Mouse (Mus musculus) common myeloid progenitor, adult 5-6 weeks (primary cell): ENCODE data around the gene Gm36079. TPM values are rescaled to one million over a fixed set of nuclear protein-coding genes. Genes with fewer than 3 reads are reported as not detected.
"Not testable (repeated sequence)": the region's sequence is repeated elsewhere in the genome, so short reads cannot be mapped to it uniquely, and the experiment has no call there.

ENCODE experiments used
- ATAC-seq: replicated peaks from 2 replicates; pipeline ENCODE4 v1.8.0; 2016; ENCODE audit warnings: low read depth, mild to moderate bottlenecking, moderate TSS enrichment, inconsistent platforms; ENCODE audit not compliant: poor library complexity, severe bottlenecking
- total RNA-seq: library from RNA; stranded (forward); fragments of 200-1000, 187-1606 nt; gene quantifications from 2 replicates; pipeline ENCODE4 v1.2.3, GENCODE M21; 2017

Gm36079 gene
- total RNA-seq = not detected in 2 replicates

GRCm38 (mm10) chr13:120026911-120027310, at the start of gene Gm36079:
Gene Gm36079, minus strand, starts transcription at chr13:120027011.
- ATAC-seq = not testable (repeated sequence)

GRCm38 (mm10) chr13:120070878-120071277, 44.1 kb upstream of the Gm36079 start:
- peak; percentile 90 for ATAC-seq

- peak; percentile 92 for ATAC-seq
Measured at GRCm38 (mm10) chr13:120070012-120070598, 43.3 kb upstream of the Gm36079 start.

- peak; percentile 100 for ATAC-seq
Measured at GRCm38 (mm10) chr13:120063439-120064089, 36.8 kb upstream of the Gm36079 start.

GRCm38 (mm10) chr13:120062903-120063302, 36.1 kb upstream of the Gm36079 start:
- peak; percentile 34; the same call in 1 of the 2 replicates for ATAC-seq

- ATAC-seq = peak; percentile 29; the same call in 1 of the 2 replicates
Measured at GRCm38 (mm10) chr13:120052085-120052484, 25.3 kb upstream of the Gm36079 start, which contains the start of gene Gm21188. Gene Gm21188, minus strand, starts transcription at chr13:120052194.

- peak; percentile 20 for ATAC-seq
Measured at GRCm38 (mm10) chr13:120048608-120049007, 21.8 kb upstream of the Gm36079 start.

GRCm38 (mm10) chr13:120048186-120048585, 21.4 kb upstream of the Gm36079 start:
- ATAC-seq = peak; percentile 45

- ATAC-seq = peak; percentile 70
Measured at GRCm38 (mm10) chr13:120046422-120047209, 19.8 kb upstream of the Gm36079 start.

- ATAC-seq = peak; percentile 76; the same call in 1 of the 2 replicates
Measured at GRCm38 (mm10) chr13:120041145-120041544, 14.3 kb upstream of the Gm36079 start.

GRCm38 (mm10) chr13:120037881-120038280, 11.1 kb upstream of the Gm36079 start:
- not testable (repeated sequence) for ATAC-seq

GRCm38 (mm10) chr13:120036577-120037115, 9.8 kb upstream of the Gm36079 start:
- not testable (repeated sequence) for ATAC-seq

- not testable (repeated sequence) for ATAC-seq
Measured at GRCm38 (mm10) chr13:120035151-120035550, 8.3 kb upstream of the Gm36079 start.

GRCm38 (mm10) chr13:120034637-120035036, 7.8 kb upstream of the Gm36079 start:
- not testable (repeated sequence) for ATAC-seq

- ATAC-seq = not testable (repeated sequence)
Measured at GRCm38 (mm10) chr13:120033516-120034190, 6.8 kb upstream of the Gm36079 start.

- ATAC-seq = not testable (repeated sequence)
Measured at GRCm38 (mm10) chr13:120031676-120032075, 4.9 kb upstream of the Gm36079 start.

GRCm38 (mm10) chr13:120027368-120027767, 557 bp upstream of the Gm36079 start:
- not testable (repeated sequence) for ATAC-seq

- not testable (repeated sequence) for ATAC-seq
Measured at GRCm38 (mm10) chr13:120026373-120026772, 438 bp downstream of the Gm36079 start.

- ATAC-seq = not testable (repeated sequence)
Measured at GRCm38 (mm10) chr13:120025576-120025975, 1.2 kb downstream of the Gm36079 start.

GRCm38 (mm10) chr13:120025004-120025403, 1.8 kb downstream of the Gm36079 start:
- ATAC-seq = not testable (repeated sequence)
